Mouse (Mus musculus): Measurements from ENCODE around the gene Upb1. TPM values are rescaled to one million over a fixed set of nuclear protein-coding genes. Genes with fewer than 3 reads are reported as not detected.

Gene Upb1
- polyA plus RNA-seq, 1 experiment from 2014 or later, result not detected

DNA sequence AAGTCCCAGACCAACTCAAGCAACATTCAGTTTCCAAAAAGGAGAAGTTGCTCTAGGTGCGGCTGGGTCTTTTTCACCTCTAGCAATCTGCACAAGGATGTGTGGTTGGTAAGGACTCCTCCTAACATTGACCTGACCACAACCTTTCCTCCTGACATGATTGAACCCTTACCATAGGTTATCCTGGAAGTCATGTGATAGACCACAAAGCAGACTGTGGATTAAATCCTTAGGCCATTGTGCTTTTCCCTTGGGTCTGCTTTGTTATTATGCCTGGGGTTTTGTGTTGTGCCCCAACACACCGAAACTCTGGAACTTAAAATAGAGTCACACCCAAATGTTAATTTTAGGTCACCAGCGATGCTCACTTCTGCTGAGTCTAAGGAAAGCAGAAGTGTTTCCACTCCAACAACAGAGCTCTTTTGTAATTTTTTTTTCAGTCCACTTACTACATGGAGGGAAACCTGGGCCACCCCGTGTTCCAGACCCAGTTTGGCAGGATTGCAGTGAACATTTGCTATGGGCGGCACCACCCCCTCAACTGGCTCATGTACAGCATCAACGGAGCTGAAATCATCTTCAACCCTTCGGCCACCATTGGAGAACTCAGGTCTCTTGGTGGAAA, 28.7 kb downstream of the Upb1 start:
- no peak overlapping the region for H3K4me2 ChIP-seq (replicated peaks)
- 0 out of 2 replicates have a peak, but pooled peaks cover 3% of the 10 kb centered on the region for H3K9me3 ChIP-seq (replicated peaks)
- 92% methylated on average over 7 of the region's 7 CpGs for WGBS
- no peak overlapping the region for H3K9ac ChIP-seq
- no peaks in the 10 kb centered on the region for H3K4me1 ChIP-seq
- H3K27ac ChIP-seq, result no peak overlapping the region
- H3K36me3 ChIP-seq, result no peaks in the 10 kb centered on the region
- no peaks in the 10 kb centered on the region for H3K27me3 ChIP-seq
- no peak overlapping the region for H3K4me3 ChIP-seq
- no peak for ATAC-seq (ENCODE audit: low FRiP score)

DNA sequence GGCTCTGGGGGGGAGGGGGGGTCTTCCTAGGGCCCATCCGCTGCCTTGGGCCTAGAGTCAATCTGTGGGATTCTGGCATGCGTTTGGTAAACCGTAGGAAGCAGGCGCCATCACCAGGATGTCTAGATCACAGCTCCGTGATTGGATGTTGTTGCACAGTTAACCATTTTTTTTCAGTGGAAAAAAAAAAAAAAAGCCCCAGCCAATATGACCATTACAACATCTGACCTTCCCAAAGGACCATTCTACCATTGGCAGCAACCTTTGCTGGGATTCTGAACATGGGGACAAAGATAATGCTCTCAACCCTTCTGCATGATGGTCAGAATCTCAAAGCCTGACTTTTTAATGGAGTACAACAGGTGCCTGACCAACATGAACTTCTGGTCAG, 29.2 kb downstream of the Upb1 start:
- Histone ChIP-seq H3K4me1 (no peaks in the 10 kb centered on the region), H3K27ac (no peak overlapping the region), H3K4me3 (no peak overlapping the region), H3K9me3 (replicated peaks) (0 out of 2 replicates have a peak, but pooled peaks cover 3% of the 10 kb centered on the region), H3K36me3 (no peaks in the 10 kb centered on the region), H3K4me2 (replicated peaks) (no peak overlapping the region), H3K27me3 (no peaks in the 10 kb centered on the region), H3K9ac (no peak overlapping the region)
- 87% methylated on average over 5 of the region's 5 CpGs for WGBS
- ATAC-seq (ENCODE audit: low FRiP score), result no peak

DNA sequence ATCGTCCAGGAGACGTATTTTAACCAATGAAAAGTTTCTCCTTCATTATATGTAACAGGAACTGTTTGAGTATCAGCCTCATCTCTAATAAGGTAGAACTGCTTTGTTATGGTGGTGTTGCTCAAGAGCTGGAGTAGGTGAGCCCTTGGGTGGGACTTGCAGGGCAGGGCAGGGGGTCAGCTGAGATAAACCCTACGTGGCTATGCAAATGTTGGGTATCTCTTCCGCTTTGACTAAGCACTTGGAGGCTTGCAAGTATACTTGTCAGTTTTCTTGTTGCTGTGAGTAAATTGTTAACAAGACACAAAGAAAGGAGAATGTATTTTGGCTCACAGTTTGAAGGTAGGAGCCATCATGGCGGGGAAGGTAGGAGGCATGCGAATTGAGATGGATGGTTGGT, 29.7 kb downstream of the Upb1 start:
- Histone ChIP-seq H3K9me3 (replicated peaks) (0 out of 2 replicates have a peak, but pooled peaks cover 3% of the 10 kb centered on the region), H3K27ac (no peak overlapping the region), H3K36me3 (no peaks in the 10 kb centered on the region), H3K27me3 (no peaks in the 10 kb centered on the region), H3K4me2 (replicated peaks) (no peak overlapping the region), H3K4me3 (no peak overlapping the region), H3K9ac (no peak overlapping the region), H3K4me1 (no peaks in the 10 kb centered on the region)
- ATAC-seq (ENCODE audit: low FRiP score), result no peak
- 92% methylated on average over 6 of the region's 6 CpGs for WGBS

DNA sequence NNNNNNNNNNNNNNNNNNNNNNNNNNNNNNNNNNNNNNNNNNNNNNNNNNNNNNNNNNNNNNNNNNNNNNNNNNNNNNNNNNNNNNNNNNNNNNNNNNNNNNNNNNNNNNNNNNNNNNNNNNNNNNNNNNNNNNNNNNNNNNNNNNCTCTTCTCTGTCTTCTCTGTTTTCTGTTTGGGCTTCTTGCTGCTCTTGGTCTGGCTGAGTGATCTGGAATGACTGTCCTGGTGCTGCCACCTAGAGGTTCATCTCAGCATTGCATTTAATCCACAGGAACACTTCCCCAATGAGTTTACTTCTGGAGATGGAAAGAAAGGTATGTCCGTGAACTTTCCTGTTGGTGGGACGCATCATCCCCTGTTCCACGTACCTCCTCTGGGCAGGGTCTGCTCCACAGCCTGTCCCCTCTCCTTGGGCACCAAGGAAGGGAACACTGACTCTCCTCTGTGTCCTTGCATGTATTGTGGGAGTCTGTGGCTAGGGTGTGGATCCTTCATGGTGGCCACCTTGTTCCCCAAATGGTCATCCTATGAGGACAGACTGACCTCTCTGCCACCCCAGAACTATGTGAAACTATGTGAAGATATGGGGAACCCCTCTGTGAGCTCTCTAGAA, 35.8 kb downstream of the Upb1 start:
- Histone ChIP-seq H3K9ac (no peak overlapping the region), H3K27ac (no peak overlapping the region), H3K4me3 (no peak overlapping the region), H3K36me3 (no peaks in the 10 kb centered on the region), H3K27me3 (0 out of 2 replicates have a peak, but pooled peaks cover 3% of the 10 kb centered on the region), H3K9me3 (replicated peaks) (0 out of 2 replicates have a peak, but pooled peaks cover 2% of the 10 kb centered on the region), H3K4me1 (0 out of 2 replicates have a peak, but pooled peaks cover 11% of the 10 kb centered on the region), H3K4me2 (replicated peaks) (no peak overlapping the region)
- peak; percentile 17; the same call in 1 of the 2 replicates for ATAC-seq (ENCODE audit: low FRiP score)
- 23% methylated on average over 3 of the region's 3 CpGs for WGBS

DNA sequence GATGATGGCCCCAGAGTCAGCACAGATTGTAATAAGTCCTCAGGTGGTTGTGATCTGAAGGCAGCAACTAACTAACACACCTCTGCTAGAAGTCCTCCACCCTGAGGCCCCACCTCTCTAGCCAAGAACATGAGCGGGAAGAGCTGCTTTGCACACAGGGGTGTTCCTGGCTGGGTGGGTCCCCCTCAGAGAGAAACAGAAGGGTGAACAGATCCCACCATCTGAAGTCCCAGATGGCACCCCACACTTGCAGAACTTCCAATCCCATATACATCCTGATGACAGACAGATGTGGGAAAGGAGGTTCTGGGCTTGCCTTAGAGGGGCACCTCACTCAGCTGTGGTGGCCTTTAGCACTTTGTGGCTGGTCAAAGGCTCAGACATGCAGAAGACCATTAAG, 36.4 kb downstream of the Upb1 start:
- no peak overlapping the region for H3K4me3 ChIP-seq
- H3K9ac ChIP-seq, result 0 out of 2 replicates have a peak overlapping the region, but pooled peaks have one; percentile 1
- no peaks in the 10 kb centered on the region for H3K9me3 ChIP-seq (replicated peaks)
- H3K36me3 ChIP-seq, result no peaks in the 10 kb centered on the region
- H3K4me1 ChIP-seq, result 0 out of 2 replicates have a peak, but pooled peaks cover 11% of the 10 kb centered on the region
- no peak overlapping the region for H3K4me2 ChIP-seq (replicated peaks)
- no peak for ATAC-seq (ENCODE audit: low FRiP score)
- 90% methylated on average over 1 of the region's 1 CpGs for WGBS
- no peak overlapping the region for H3K27ac ChIP-seq
- H3K27me3 ChIP-seq, result 0 out of 2 replicates have a peak, but pooled peaks cover 3% of the 10 kb centered on the region

DNA sequence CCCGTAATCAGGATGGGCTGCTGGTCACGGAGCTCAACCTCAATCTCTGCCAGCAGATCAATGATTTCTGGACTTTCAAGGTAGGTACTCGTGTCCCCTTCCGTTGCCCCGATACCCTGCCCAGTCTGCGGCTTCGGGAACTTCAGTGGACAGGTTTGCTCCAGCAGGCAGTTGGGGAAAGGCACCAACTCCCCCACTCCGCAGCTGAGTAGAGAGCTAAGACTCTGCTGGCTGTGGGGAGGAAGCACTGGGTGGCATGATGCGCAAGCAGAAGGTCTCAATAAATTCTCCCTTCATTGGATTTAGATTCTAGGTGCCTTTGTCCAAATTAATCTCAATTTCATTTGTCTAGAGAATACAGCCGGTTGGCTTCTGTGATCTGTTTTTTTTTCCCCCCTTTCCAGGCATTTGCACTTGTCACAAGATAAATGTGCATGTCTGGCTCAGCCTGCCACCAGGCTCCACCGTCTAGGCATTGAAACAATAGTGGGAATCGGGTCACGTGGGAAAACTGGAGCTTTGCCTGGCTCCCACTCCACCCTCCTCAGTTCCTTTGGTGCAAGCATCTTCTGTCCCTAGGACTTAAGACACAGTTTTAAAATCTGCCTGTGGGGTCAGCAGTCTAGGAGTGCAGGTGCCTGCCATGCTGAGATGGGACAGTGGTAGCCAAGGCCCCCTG, 37.4 kb downstream of the Upb1 start:
- Histone ChIP-seq H3K4me2 (replicated peaks) (no peak overlapping the region), H3K4me1 (0 out of 2 replicates have a peak, but pooled peaks cover 11% of the 10 kb centered on the region), H3K9ac (no peak overlapping the region), H3K27ac (peak overlapping the region; percentile 72), H3K36me3 (no peaks in the 10 kb centered on the region), H3K9me3 (replicated peaks) (no peaks in the 10 kb centered on the region), H3K4me3 (no peak overlapping the region), H3K27me3 (0 out of 2 replicates have a peak, but pooled peaks cover 3% of the 10 kb centered on the region)
- peak; percentile 81 for ATAC-seq (ENCODE audit: low FRiP score)
- 59% methylated on average over 13 of the region's 13 CpGs for WGBS

DNA sequence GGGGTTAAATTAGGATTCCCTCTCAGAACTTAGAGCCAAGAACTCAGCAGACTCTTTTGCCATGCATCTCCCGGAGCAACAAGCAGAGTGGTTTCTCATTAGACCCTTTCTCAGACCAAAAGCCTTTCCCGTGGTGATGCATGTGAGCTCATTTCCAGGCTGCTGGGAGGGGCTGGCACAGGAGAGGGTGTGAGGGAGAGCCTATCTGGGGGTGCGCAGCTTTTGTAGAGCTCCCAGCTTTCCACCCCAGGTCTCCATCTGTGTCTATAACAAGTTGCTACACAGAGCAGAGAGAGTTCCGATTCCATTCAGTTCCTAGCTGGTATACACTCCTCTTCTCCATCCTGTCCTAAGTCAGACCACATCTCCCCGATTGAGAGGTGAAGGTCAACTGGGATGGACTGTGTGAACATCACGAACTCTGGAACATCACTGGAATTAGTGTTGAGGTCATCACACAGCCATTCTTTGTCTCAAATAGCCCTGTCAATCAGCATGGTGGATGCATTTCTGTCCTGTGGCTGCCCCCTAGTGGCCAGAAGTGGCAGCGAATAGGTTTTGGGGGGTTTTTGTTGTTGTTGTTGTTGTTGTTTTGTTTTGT, 38.4 kb downstream of the Upb1 start:
- Histone ChIP-seq H3K4me2 (replicated peaks) (no peak overlapping the region), H3K9ac (no peak overlapping the region), H3K9me3 (replicated peaks) (no peaks in the 10 kb centered on the region), H3K27ac (peak overlapping the region; percentile 19; the same call in 1 of the 2 replicates), H3K36me3 (no peaks in the 10 kb centered on the region), H3K4me1 (peaks cover 13% of the 10 kb centered on the region; the same call in 1 of the 2 replicates), H3K27me3 (0 out of 2 replicates have a peak, but pooled peaks cover 3% of the 10 kb centered on the region), H3K4me3 (no peak overlapping the region)
- peak; percentile 32; the same call in 1 of the 2 replicates for ATAC-seq (ENCODE audit: low FRiP score)
- WGBS, result 39% methylated on average over 7 of the region's 7 CpGs

DNA sequence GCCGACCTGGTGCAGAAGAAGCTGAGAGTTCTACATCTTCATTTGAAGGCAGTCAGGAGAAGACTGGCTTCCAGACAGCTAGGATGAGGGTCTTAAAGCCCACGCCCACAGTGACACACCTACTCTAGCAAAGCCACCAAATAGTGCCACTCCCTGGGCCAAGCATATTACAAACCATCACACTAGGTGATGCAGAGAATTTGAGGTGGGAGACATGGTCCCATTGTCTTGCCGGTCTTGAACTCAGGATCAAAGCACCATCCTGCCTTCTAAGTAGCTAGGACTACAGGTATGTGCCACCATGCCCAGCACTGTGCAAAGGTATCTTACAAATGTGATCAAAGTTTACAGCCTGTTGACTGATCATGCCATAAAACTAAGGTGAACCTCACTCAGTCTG, 39.8 kb downstream of the Upb1 start:
- no peak overlapping the region for H3K4me2 ChIP-seq (replicated peaks)
- no peak overlapping the region for H3K4me3 ChIP-seq
- 0 out of 2 replicates have a peak, but pooled peaks cover 3% of the 10 kb centered on the region for H3K27me3 ChIP-seq
- no peak for ATAC-seq (ENCODE audit: low FRiP score)
- WGBS, result 93% methylated on average over 3 of the region's 3 CpGs
- H3K9ac ChIP-seq, result no peak overlapping the region
- no peaks in the 10 kb centered on the region for H3K36me3 ChIP-seq
- no peaks in the 10 kb centered on the region for H3K9me3 ChIP-seq (replicated peaks)
- peaks cover 17% of the 10 kb centered on the region; the same call in 1 of the 2 replicates for H3K4me1 ChIP-seq
- H3K27ac ChIP-seq, result no peak overlapping the region

DNA sequence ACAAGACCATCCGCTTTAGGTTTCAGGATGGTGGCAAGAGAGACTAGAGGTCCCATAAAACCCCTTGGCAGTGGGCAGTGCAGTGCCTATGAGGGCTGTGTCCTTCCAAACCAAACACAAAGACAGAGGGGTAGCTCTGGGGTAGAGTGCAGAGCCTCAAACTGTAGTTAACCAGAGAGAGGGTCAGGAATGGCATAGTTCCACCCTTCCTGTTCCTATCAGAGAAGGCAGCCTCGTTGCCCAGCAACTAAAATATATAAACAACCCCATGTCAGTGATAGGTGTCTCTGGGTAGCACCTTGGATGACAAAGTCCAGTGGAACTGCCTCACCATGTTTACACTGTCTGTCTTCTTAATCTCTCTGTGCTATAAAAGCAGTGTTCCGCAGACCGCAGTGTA, 40.9 kb downstream of the Upb1 start:
- 84% methylated on average over 4 of the region's 4 CpGs for WGBS
- 0 out of 2 replicates have a peak, but pooled peaks cover 3% of the 10 kb centered on the region for H3K27me3 ChIP-seq
- peaks cover 17% of the 10 kb centered on the region; the same call in 1 of the 2 replicates for H3K4me1 ChIP-seq
- no peaks in the 10 kb centered on the region for H3K9me3 ChIP-seq (replicated peaks)
- H3K4me2 ChIP-seq (replicated peaks), result no peak overlapping the region
- ATAC-seq (ENCODE audit: low FRiP score), result no peak
- no peaks in the 10 kb centered on the region for H3K36me3 ChIP-seq
- no peak overlapping the region for H3K4me3 ChIP-seq
- no peak overlapping the region for H3K9ac ChIP-seq
- no peak overlapping the region for H3K27ac ChIP-seq

DNA sequence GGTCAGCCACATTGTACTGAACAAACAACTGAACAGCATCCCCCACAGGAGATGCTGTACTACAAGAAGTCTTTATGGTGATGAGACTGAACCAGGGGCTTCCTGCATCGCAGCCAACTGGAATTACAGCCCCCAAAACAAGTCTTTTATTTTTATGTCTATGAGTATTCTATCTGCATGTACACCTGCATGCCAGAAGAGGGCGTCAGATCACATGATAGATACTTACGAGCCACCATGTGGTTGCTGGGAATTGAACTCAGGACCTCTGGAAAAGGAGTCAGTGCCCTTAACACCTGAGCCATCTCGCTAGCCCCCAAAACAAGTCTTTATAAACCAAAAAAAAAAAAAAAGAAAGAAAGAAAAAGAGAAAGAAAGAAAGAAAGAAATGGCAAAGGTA, 42.1 kb downstream of the Upb1 start:
- no peak overlapping the region for H3K9ac ChIP-seq
- H3K27me3 ChIP-seq, result no peaks in the 10 kb centered on the region
- WGBS, result 84% methylated on average over 4 of the region's 4 CpGs

DNA sequence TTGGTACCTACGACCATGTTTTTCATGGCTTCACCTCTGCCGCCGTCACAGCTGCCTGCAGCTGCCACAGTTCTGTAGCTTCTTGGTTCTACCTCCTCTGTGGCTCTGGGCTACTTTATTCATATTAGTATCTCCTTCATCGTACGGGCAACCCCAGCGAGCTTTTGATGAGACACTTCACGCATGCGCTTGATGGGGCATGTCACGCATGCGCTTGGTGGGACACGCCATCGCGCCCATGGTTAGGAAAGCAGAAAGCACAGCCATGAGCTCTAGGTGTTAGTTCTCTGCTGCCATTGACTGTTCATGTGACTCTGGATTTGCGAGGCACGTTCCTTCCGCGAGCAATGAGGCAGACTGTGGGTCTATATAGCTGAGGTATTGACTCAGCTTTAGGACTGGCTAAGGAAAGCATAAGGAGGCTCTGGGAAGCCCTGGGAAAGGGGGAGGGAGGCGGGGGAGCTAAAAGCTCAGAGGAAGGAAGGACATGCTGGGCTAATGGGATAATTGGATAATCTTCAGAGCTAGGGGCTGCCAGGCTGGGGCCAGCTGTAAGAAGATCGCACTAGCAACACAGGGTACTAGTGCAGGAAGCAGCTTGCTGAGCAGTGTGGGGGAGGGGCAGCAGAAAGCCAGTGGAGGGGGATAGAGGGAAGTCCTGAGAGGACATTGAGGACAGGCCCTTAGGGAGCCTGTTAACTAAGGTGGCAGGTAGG, 43.4 kb downstream of the Upb1 start:
- 74% methylated on average over 19 of the region's 19 CpGs for WGBS
- ATAC-seq (ENCODE audit: low FRiP score), result peak; percentile 67
- Histone ChIP-seq H3K36me3 (no peaks in the 10 kb centered on the region), H3K4me2 (replicated peaks) (no peak overlapping the region), H3K9me3 (replicated peaks) (no peaks in the 10 kb centered on the region), H3K4me1 (peaks cover 6% of the 10 kb centered on the region; the same call in 1 of the 2 replicates), H3K9ac (no peak overlapping the region), H3K4me3 (no peak overlapping the region), H3K27me3 (no peaks in the 10 kb centered on the region), H3K27ac (no peak overlapping the region)

More for the DNA sequence above, 42.1 kb downstream of the Upb1 start:
- no peak overlapping the region for H3K4me3 ChIP-seq
- no peak overlapping the region for H3K4me2 ChIP-seq (replicated peaks)
- H3K27ac ChIP-seq, result no peak overlapping the region
- peaks cover 12% of the 10 kb centered on the region; the same call in 1 of the 2 replicates for H3K4me1 ChIP-seq
- ATAC-seq (ENCODE audit: low FRiP score), result no peak
- no peaks in the 10 kb centered on the region for H3K36me3 ChIP-seq
- no peaks in the 10 kb centered on the region for H3K9me3 ChIP-seq (replicated peaks)

Measured in hindbrain, embryonic 12.5 days (tissue).